In the genomic region with DNA sequence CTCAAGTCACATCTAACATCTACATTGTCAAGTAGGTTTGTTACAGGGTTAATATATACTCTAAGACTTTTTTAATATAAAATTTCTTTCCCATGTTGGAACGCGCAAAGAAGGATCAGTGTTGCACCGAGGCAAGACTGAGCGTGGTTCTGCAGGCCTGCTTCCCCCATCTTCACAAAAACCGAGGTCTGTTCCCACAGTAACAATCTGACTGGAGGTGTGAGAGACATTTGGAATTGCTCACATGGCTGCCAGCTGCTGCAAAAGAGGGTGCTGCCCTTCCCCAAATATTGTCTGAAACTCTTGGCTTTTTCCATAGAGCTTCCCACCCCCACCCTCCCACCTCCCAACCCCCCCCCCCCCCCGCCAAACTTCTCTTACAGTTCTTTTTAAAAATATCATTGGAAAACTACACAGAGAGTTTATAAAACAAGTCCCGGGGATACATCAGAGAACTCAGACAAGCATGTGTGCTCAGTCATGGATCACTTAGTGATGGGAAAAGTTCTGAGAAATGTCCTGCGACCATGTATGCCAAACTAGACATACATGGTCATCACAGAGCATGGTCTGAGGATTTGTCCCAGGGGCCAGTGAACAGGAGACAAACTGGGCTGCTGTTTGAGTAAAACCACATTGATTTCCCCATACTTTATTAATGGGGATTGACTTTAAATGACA, we compare ENCODE assay signal across 15 mouse cellular contexts.
DNase-seq lines count a peak whose midpoint lies in the region; ATAC-seq and TF ChIP-seq lines count a peak whose summit lies in the region.
"Had no signal": no experiment of that assay in that cellular context is flagged by ENCODE, and none has a peak within 500 bp of the region (broad histone marks: within the 10 kb centered on the region; RNA-seq: fewer than 3 reads in every experiment).

No protein-coding gene starts in this region.

- H3K4me1 ChIP-seq in limb, embryonic 13.5 days = peaks cover 23% of the 10 kb centered on the region
- no peaks in the 10 kb centered on the region for H3K4me1 ChIP-seq in hindbrain, postnatal 0 days (ENCODE audit: insufficient read depth, low read length)
- H3K4me1 ChIP-seq: embryonic facial prominence, embryonic 12.5 days; midbrain, embryonic 13.5 days had no signal

- 41% methylated on average over 8 of the region's 8 CpGs for WGBS in limb, embryonic 13.5 days
- 90% methylated on average over 8 of the region's 8 CpGs for WGBS in hindbrain, postnatal 0 days

- peak in 1 of 2 experiments; percentile 24 for DNase-seq in left cerebral cortex, adult 2 months (ENCODE audit: extremely low spot score in 1 of 2, low spot score in 2 of 2)
- DNase-seq in left cerebral cortex, adult 11 months (ENCODE audit: low spot score) = no peak
- DNase-seq in layer of hippocampus, adult 8-10 months (ENCODE audit: low spot score in 2 of 2) = peak; percentile 47 to 57
- DNase-seq in lung, postnatal 36 days = peak; percentile 58
- no peak for DNase-seq in kidney, postnatal 14 days
- DNase-seq in hindbrain, postnatal 0 days (ENCODE audit: low spot score) = no peak
- DNase-seq: cerebellum, postnatal 36 days; gastrocnemius, adult 2 months; heart, postnatal 14 days; spleen, adult 18-20 months had no signal

- peak; percentile 57; the same call in 1 of the 2 replicates for ATAC-seq in limb, embryonic 13.5 days (ENCODE audit: low FRiP score, low read depth)
- no peak for ATAC-seq in hindbrain, postnatal 0 days
- ATAC-seq: hindbrain, embryonic 16.5 days; midbrain, embryonic 13.5 days had no signal

- intact Hi-C loops in left cerebral cortex, adult 2 months (cut with DNase I) = loop anchor here (5.0 kb wide), 1 partner anchor 66 kb away; a partner anchor contains a TSS

- TF ChIP-seq CTCF in left cerebral cortex, adult 2 months (IDR thresholded peaks at IDR 0.05) = no peak
- no peak for TF ChIP-seq CTCF in hindbrain, postnatal 0 days (IDR thresholded peaks at IDR 0.05; ENCODE audit: low read depth)

- H3K9me3 ChIP-seq in limb, embryonic 13.5 days = no peaks in the 10 kb centered on the region
- no peaks in the 10 kb centered on the region for H3K9me3 ChIP-seq in hindbrain, postnatal 0 days (ENCODE audit: low read length)
- H3K9me3 ChIP-seq: embryonic facial prominence, embryonic 12.5 days; midbrain, embryonic 13.5 days had no signal

- peak overlapping the region; percentile 47; the same call in 1 of the 2 replicates for H3K27ac ChIP-seq in left cerebral cortex, adult 2 months
- H3K27ac ChIP-seq in limb, embryonic 13.5 days = peak overlapping the region; percentile 61; the same call in 1 of the 2 replicates
- no peak overlapping the region for H3K27ac ChIP-seq in hindbrain, postnatal 0 days
- H3K27ac ChIP-seq: embryonic facial prominence, embryonic 12.5 days; gastrocnemius, adult 2 months; midbrain, embryonic 13.5 days had no signal

- H3K27me3 ChIP-seq in limb, embryonic 13.5 days = no peaks in the 10 kb centered on the region
- H3K27me3 ChIP-seq in hindbrain, postnatal 0 days (ENCODE audit: insufficient read depth, low read length) = no peaks in the 10 kb centered on the region
- H3K27me3 ChIP-seq: embryonic facial prominence, embryonic 12.5 days; midbrain, embryonic 13.5 days had no signal

- H3K4me3 ChIP-seq in left cerebral cortex, adult 2 months = no peak overlapping the region
- H3K4me3 ChIP-seq in limb, embryonic 13.5 days = no peak overlapping the region
- no peak overlapping the region for H3K4me3 ChIP-seq in hindbrain, postnatal 0 days (ENCODE audit: low read length)
- H3K4me3 ChIP-seq: embryonic facial prominence, embryonic 12.5 days; gastrocnemius, adult 2 months; midbrain, embryonic 13.5 days had no signal

- no peak overlapping the region for H3K9ac ChIP-seq in limb, embryonic 13.5 days
- no peak overlapping the region for H3K9ac ChIP-seq in hindbrain, postnatal 0 days (replicated peaks; ENCODE audit: low read length)
- H3K9ac ChIP-seq: embryonic facial prominence, embryonic 12.5 days; midbrain, embryonic 13.5 days had no signal

- H3K4me2 ChIP-seq in limb, embryonic 13.5 days (replicated peaks) = no peak overlapping the region
- H3K4me2 ChIP-seq in hindbrain, postnatal 0 days (ENCODE audit: low read depth, low read length) = no peak overlapping the region
- H3K4me2 ChIP-seq: embryonic facial prominence, embryonic 12.5 days; midbrain, embryonic 13.5 days had no signal

- no peaks in the 10 kb centered on the region for H3K36me3 ChIP-seq in limb, embryonic 13.5 days
- no peaks in the 10 kb centered on the region for H3K36me3 ChIP-seq in hindbrain, postnatal 0 days (ENCODE audit: insufficient read depth, low read length)
- H3K36me3 ChIP-seq: embryonic facial prominence, embryonic 12.5 days; G1E; midbrain, embryonic 13.5 days had no signal

Comparison
In these comparisons a context has a peak if more than half of its experiments do, and no peak if none do; other contexts are left out.
1. DNase-seq: peak in layer of hippocampus, adult 8-10 months (2 of 2) and lung, postnatal 36 days (single experiment); none in left cerebral cortex, adult 11 months (single experiment), kidney, postnatal 14 days (single experiment) and hindbrain, postnatal 0 days (single experiment).